Mouse (Mus musculus) heart, embryonic 14.5 days (tissue): ENCODE results near the gene Abca1. TPM values are rescaled to one million over a fixed set of nuclear protein-coding genes. Genes with fewer than 3 reads are reported as not detected.

Source experiments
- ATAC-seq: fragments of 200-750 bp; cut with Nextera tagmentation; 2 replicates; pipeline ENCODE4 v1.8.0; 2017; ENCODE audit warnings: low read depth, moderate TSS enrichment; ENCODE audit not compliant: insufficient number of reproducible peaks, insufficient read depth, low FRiP score
- H3K27ac ChIP-seq, 2 experiments: fragments of 200-500 bp in 1 of 2; fragments of 300-500 bp in 1 of 2; sonication (generic) in 1 of 2; replicated peaks in 1 of 2; 2 replicates each; pipeline ENCODE4 v1.5.1; 2012 to 2014; ENCODE audit warnings: low read depth in 2 of 2, low read length in 2 of 2, control low read depth in 1 of 2, mild to moderate bottlenecking in 1 of 2, mixed read lengths in 1 of 2; ENCODE audit not compliant: control insufficient read depth in 1 of 2, insufficient read depth in 1 of 2
- H3K27me3 ChIP-seq: fragments of 300-500 bp; sonication (generic); 2 replicates; pipeline ENCODE4 v1.6.1; 2014; ENCODE audit warnings: mild to moderate bottlenecking, low read length, control low read depth; ENCODE audit not compliant: control insufficient read depth, insufficient read depth
- H3K36me3 ChIP-seq: fragments of 300-500 bp; sonication (generic); 2 replicates; pipeline ENCODE4 v1.6.1; 2014; ENCODE audit warnings: mild to moderate bottlenecking, control low read depth, low read length, mixed read lengths; ENCODE audit not compliant: control insufficient read depth, insufficient read depth
- H3K4me1 ChIP-seq, 2 experiments: fragments of 200-500 bp in 1 of 2; fragments of 300-500 bp in 1 of 2; sonication (generic) in 1 of 2; 2 replicates each; pipeline ENCODE4 v1.6.1; 2012 to 2014; ENCODE audit warnings: low read length in 2 of 2, control low read depth in 1 of 2, mixed read lengths in 1 of 2; ENCODE audit not compliant: control insufficient read depth in 2 of 2, insufficient read depth in 2 of 2
- H3K4me2 ChIP-seq: fragments of 300-500 bp; sonication (generic); 2 replicates; pipeline ENCODE4 v1.6.1; 2014; ENCODE audit warnings: mild to moderate bottlenecking, low read length
- H3K4me3 ChIP-seq, 2 experiments: fragments of 200-500 bp in 1 of 2; fragments of 300-500 bp in 1 of 2; sonication (generic) in 1 of 2; 2 replicates each; pipeline ENCODE4 v1.5.1; 2012 to 2014; ENCODE audit warnings: low read length in 2 of 2, mild to moderate bottlenecking in 2 of 2, control low read depth in 1 of 2, low read depth in 1 of 2, moderate library complexity in 1 of 2; ENCODE audit not compliant: control insufficient read depth in 1 of 2, insufficient read depth in 1 of 2
- H3K9ac ChIP-seq: fragments of 300-500 bp; sonication (generic); 2 replicates; pipeline ENCODE4 v1.6.1; 2014; ENCODE audit warnings: mild to moderate bottlenecking, low read length
- H3K9me3 ChIP-seq: fragments of 300-500 bp; sonication (generic); 2 replicates; pipeline ENCODE4 v1.6.1; 2016; ENCODE audit warnings: low read length, control low read depth; ENCODE audit not compliant: control insufficient read depth
- WGBS: fragments of 180-500 bp; shearing (Covaris S2); extraction: QIAGEN DNeasy Blood & Tissue Kit; methylation state at CpG from one replicate; pipeline ENCODE4 v1.1.7; 2014; 5-methylcytosine and 5-hydroxymethylcytosine counted together
- polyA plus RNA-seq: library from polyadenylated mRNA; unstranded; fragments of >200 nt; fragmentation: Nextera tagmentation; extraction: Ambion mirVana; gene quantifications from 2 replicates; pipeline ENCODE4 v1.2.1, GENCODE M21; 2014

Abca1 gene
- polyA plus RNA-seq, 1 experiment from 2014 or later: 7.8 TPM

DNA sequence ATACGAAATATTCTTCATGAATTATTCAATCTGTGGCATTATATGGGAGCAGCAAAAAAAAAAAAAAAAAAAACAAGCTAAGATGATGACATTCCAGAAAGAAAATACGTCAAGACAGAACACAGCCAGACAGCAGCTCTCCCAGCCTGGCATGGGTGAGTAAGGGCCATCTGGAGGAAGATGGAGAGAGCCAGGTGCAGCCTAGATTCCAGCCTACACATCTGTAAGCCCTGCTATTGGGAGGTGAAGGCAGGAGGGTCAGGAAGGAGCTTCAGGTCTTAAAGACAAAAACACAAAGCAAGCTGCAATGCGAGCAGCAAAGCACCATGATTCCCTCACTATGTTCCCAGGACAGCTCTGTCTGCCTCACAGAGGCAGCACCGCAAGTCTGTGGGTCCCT, 26.9 kb upstream of the Abca1 start:
- Histone ChIP-seq H3K9ac (no peak overlapping the region), H3K27me3 (no peaks in the 10 kb centered on the region), H3K4me3 (no peak overlapping the region), H3K4me1 (no peaks in the 10 kb centered on the region; a peak in 2 of 4 replicates), H3K9me3 (no peaks in the 10 kb centered on the region), H3K36me3 (no peaks in the 10 kb centered on the region), H3K4me2 (no peak overlapping the region), H3K27ac (peak overlapping the region; percentile 71 to 76)
- ATAC-seq: no peak
- 64% methylated on average over 4 of the region's 4 CpGs for WGBS

- no peak overlapping the region for H3K4me3 ChIP-seq
- H3K4me1 ChIP-seq: no peaks in the 10 kb centered on the region; a peak in 2 of 4 replicates
- H3K4me2 ChIP-seq: no peak overlapping the region
- H3K27ac ChIP-seq: peak overlapping the region in 1 of 2 experiments; percentile 71; a peak in 1 of 4 replicates
- WGBS: 83% methylated on average over 4 of the region's 4 CpGs
- no peaks in the 10 kb centered on the region for H3K36me3 ChIP-seq
- no peaks in the 10 kb centered on the region for H3K27me3 ChIP-seq
- ATAC-seq: no peak
- no peaks in the 10 kb centered on the region for H3K9me3 ChIP-seq
- no peak overlapping the region for H3K9ac ChIP-seq
Observed at GRCm38 (mm10) chr4:53186141-53186540, 26.4 kb upstream of the Abca1 start.

GRCm38 (mm10) chr4:53181479-53181878, 21.8 kb upstream of the Abca1 start:
- Histone ChIP-seq H3K9ac (no peak overlapping the region), H3K4me1 (peaks cover 0 to 3% of the 10 kb centered on the region in 2 experiments; a peak in 2 of 4 replicates), H3K4me2 (no peak overlapping the region), H3K27ac (no peak overlapping the region), H3K27me3 (no peaks in the 10 kb centered on the region), H3K9me3 (no peaks in the 10 kb centered on the region), H3K4me3 (no peak overlapping the region), H3K36me3 (no peaks in the 10 kb centered on the region)
- 68% methylated on average over 6 of the region's 6 CpGs for WGBS
- no peak for ATAC-seq

DNA sequence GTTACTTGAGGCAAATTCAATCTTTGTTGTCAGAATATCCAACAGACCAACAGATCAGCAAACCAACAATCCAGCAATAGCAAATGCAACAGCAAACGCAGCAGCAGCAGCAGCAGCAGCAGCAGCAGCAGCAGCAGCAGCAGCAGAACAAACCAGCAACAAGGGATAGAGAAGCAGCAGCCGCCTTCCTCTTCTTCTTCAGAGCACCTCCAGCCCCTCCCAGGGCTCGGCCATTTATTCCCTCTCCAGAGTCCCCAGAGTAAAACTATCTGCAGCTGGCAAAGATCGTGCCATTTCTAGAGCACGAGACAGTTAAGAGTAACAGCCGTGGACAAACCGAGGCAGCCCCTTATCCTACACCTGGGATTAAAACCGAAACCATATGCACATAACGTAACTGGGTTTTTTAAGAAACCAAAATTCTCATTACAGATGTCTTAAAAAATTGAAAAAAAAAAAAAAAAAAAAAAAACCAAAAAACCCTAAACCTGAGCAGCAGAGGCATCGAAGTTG, 19.7 kb upstream of the Abca1 start:
- Histone ChIP-seq H3K36me3 (no peaks in the 10 kb centered on the region), H3K9ac (no peak overlapping the region), H3K9me3 (no peaks in the 10 kb centered on the region), H3K4me3 (no peak overlapping the region), H3K27me3 (no peaks in the 10 kb centered on the region), H3K27ac (no peak overlapping the region), H3K4me2 (no peak overlapping the region), H3K4me1 (peaks cover 0 to 3% of the 10 kb centered on the region in 2 experiments; a peak in 1 of 4 replicates)
- no peak for ATAC-seq
- WGBS: 72% methylated on average over 10 of the region's 10 CpGs

DNA sequence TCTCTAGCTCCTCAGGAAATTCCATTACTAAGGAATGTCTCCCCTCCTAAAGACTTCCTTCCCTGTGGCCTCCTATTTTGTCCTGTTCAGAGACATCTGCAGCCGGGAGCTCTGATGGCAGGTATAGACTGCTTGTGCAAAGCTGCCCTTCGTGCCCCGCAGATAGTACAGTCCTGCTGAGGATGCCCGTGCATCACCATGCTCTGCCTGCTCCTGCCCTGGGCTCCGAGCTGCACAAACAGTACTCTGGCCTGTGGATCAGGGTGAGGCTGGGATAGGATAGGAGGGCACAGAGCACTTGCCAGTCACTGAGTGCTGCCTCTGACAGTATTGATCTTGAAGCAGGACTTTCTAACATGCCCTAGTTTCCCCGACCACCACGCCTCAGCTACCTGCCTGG, 18.8 kb upstream of the Abca1 start:
- ATAC-seq: no peak
- H3K4me3 ChIP-seq: no peak overlapping the region
- no peaks in the 10 kb centered on the region for H3K27me3 ChIP-seq
- peaks cover 0 to 3% of the 10 kb centered on the region in 2 experiments; a peak in 1 of 4 replicates for H3K4me1 ChIP-seq
- 71% methylated on average over 7 of the region's 7 CpGs for WGBS
- H3K27ac ChIP-seq: no peak overlapping the region
- H3K4me2 ChIP-seq: no peak overlapping the region
- H3K9me3 ChIP-seq: no peaks in the 10 kb centered on the region
- no peak overlapping the region for H3K9ac ChIP-seq
- H3K36me3 ChIP-seq: no peaks in the 10 kb centered on the region

DNA sequence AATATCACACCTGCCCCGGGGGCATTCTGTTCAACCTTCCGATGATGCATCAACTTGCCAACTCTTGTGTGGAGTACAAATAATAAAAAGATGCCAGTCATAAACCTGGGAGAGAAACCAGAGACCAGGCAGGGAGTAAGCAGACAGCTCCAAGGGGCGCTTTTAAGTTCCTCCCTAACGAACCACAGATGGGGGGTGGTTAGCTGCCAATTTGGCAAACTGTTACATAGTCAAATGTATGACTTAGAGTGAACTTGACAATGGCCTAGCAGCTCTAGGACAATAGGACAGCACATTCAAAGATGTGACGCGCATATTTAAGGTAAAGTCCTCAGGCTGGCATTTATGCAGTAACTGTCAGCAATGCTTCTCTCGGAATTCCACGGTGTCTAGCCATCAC, 18.0 kb upstream of the Abca1 start:
- Histone ChIP-seq H3K9me3 (no peaks in the 10 kb centered on the region), H3K36me3 (no peaks in the 10 kb centered on the region), H3K4me2 (no peak overlapping the region), H3K27me3 (no peaks in the 10 kb centered on the region), H3K9ac (no peak overlapping the region), H3K4me1 (peaks cover 0 to 3% of the 10 kb centered on the region in 2 experiments; a peak in 1 of 4 replicates), H3K4me3 (no peak overlapping the region), H3K27ac (no peak overlapping the region)
- 90% methylated on average over 8 of the region's 8 CpGs for WGBS
- no peak for ATAC-seq

- Histone ChIP-seq H3K4me2 (no peak overlapping the region), H3K9ac (no peak overlapping the region), H3K27ac (no peak overlapping the region), H3K4me3 (no peak overlapping the region), H3K4me1 (peaks cover 0 to 3% of the 10 kb centered on the region in 2 experiments; a peak in 1 of 4 replicates), H3K9me3 (no peaks in the 10 kb centered on the region), H3K36me3 (no peaks in the 10 kb centered on the region), H3K27me3 (no peaks in the 10 kb centered on the region)
- 81% methylated on average over 7 of the region's 7 CpGs for WGBS
- no peak for ATAC-seq
Observed at GRCm38 (mm10) chr4:53174906-53175305, 15.2 kb upstream of the Abca1 start.

DNA sequence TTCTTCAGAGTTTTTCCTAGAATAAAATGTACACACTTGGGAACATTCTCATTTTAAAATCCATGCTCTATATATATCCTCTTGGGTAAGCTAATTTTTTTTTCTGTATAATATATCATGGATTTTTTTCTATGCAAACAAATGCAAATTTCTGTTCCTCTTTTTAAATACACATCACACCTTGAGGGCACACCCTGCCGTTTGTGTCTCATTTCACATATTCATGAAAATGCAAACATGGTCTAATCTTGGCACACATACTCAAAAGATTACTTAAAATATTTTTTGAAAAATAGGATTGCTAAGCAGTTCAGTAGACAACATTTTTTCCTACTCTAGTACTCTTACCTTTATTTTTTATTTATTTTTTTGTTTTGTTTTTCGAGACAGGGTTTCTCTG, 10.7 kb upstream of the Abca1 start:
- ATAC-seq: no peak
- H3K27me3 ChIP-seq: no peaks in the 10 kb centered on the region
- H3K27ac ChIP-seq: no peak overlapping the region
- no peak overlapping the region for H3K4me2 ChIP-seq
- H3K4me1 ChIP-seq: no peaks in the 10 kb centered on the region
- no peaks in the 10 kb centered on the region for H3K36me3 ChIP-seq
- WGBS: 82% methylated on average over 2 of the region's 2 CpGs
- H3K9me3 ChIP-seq: no peaks in the 10 kb centered on the region
- no peak overlapping the region for H3K4me3 ChIP-seq
- no peak overlapping the region for H3K9ac ChIP-seq
